Mouse (Mus musculus) urinary bladder, postnatal 25 days (tissue): ENCODE results near the gene Timm17a.

Source experiments
- DNase-seq: peaks from one replicate; pipeline ENCODE4 v3.0.0; 2022; ENCODE audit warnings: low spot score

The Timm17a gene

GRCm38 (mm10) chr1:135313284-135314031 lies at the start of gene Timm17a:
Timm17a (minus strand) TSS chr1:135313778.
- peak; percentile 82 for DNase-seq

- no peak for DNase-seq
Measured at GRCm38 (mm10) chr1:135362115-135362514, 48.5 kb upstream of the Timm17a start.

- DNase-seq: no peak
Measured at GRCm38 (mm10) chr1:135361491-135361890, 47.9 kb upstream of the Timm17a start.

- no peak for DNase-seq
Measured at GRCm38 (mm10) chr1:135359071-135359470, 45.5 kb upstream of the Timm17a start.

GRCm38 (mm10) chr1:135351953-135352352 lies 38.4 kb upstream of the Timm17a start:
- DNase-seq: no peak

GRCm38 (mm10) chr1:135347498-135348169 lies 34.1 kb upstream of the Timm17a start:
- no peak for DNase-seq

- no peak for DNase-seq
Measured at GRCm38 (mm10) chr1:135346891-135347290, 33.3 kb upstream of the Timm17a start.

DNA sequence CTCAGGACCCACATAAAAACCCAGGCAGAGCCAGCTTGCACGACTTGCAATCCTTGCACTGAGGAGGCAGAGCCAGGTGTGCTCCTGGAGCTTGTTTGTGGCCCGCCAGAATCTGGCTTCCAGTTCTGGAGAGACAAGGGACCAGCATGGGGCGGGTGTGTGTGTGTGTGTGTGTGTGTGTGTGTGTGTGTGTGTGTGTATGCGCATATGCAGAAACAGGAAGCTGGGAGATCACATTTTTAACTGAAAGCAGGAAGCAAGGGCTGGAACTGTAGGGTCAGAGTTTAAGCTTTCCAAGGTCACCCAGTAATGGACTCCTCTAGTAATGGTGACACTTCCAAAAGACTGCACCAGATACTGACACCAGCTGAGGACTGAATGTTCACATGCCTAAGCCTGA lies 30.4 kb upstream of the Timm17a start:
- DNase-seq: no peak

DNA sequence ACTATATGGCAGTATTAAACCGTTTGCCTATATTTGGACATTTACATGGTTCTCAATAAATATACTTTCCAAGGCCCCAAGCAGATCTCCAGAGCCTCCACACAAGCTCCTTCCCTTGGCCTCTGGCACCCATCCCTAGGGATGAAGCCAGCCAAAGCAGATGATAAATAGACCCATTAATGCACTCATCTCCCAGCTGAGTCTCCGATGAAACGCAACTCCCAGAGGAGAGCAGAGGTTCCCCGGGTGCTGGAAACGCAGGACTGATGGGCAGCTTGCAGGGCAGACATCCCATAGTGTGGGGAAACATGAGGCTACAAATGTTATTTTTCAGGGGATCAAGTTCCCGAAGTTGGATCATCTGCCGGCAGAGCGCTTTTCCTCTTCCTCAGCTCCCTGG lies 28.4 kb upstream of the Timm17a start:
- no peak for DNase-seq

DNA sequence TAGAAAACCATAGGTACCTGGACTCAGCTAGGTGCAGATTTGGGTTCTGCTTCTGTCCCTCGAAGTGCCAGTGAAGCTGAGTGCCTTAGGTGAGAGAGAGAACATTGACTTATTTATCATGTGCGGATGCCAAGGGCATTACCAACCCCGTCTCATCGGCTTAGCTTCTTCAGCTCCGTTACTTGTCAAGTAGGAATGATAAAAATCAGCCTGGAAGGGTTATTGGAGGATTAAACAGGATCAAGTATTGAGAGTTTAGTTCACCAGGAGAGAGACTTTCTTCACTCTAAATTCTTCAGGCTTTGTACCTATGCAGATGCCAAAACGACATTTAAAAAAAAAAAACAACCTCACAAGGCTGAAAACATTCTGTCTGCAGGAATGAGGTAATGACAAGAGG lies 17.0 kb upstream of the Timm17a start:
- no peak for DNase-seq

GRCm38 (mm10) chr1:135328368-135328767 lies 14.8 kb upstream of the Timm17a start:
- DNase-seq: no peak

GRCm38 (mm10) chr1:135325934-135326333 lies 12.4 kb upstream of the Timm17a start:
- no peak for DNase-seq

DNA sequence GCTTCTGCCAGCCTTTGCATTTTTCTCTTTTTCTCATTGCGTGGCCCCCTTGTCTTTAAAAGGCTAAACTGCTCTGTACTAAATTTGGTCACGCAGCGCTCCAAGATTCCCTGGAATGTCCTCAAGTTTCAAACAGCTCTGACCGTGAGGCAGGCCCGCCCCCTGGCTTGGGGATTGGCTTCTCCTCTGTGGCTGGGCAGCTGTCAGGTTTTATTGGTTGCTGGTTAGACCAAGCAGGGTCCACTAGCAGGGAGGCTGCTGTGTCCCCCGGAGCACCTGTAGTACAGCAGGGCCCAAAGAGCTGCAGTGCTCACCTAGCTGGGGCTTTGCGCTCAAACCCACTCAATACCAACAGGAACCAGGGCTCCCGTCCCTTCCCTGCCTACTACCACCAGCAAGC lies 11.0 kb upstream of the Timm17a start, which contains the start of gene Lmod1:
Gene Lmod1 (plus strand): TSS at position 237 of the 400 bp plus-strand sequence.
- no peak for DNase-seq

DNA sequence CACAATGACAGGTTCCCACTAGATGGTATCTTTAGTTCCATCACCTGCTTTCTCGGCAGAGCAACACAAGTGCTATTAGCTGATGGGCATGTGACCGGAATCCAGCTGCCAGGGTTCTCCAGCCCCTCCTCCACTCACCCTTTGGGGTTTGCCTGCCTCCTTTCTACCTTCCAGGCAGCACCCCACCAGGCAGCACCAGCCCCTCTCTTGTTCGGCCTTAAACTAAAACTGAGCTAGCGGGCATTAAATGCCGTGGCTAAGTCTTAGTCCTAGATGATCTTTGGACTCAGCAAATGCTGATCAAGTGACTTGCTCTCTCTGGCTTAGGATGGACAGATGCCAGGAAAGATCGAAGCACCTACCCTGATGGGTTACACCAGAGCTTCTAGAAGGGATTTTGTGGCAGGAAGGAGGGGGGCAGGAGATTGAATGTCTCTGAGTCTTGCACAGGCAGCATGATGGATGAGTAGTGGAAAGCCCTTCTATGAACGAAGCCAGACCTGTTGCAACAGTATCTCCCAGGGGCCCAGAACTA lies 9.9 kb upstream of the Timm17a start:
- DNase-seq: no peak

GRCm38 (mm10) chr1:135312201-135312600 lies 1.4 kb downstream of the Timm17a start:
- DNase-seq: no peak

DNA sequence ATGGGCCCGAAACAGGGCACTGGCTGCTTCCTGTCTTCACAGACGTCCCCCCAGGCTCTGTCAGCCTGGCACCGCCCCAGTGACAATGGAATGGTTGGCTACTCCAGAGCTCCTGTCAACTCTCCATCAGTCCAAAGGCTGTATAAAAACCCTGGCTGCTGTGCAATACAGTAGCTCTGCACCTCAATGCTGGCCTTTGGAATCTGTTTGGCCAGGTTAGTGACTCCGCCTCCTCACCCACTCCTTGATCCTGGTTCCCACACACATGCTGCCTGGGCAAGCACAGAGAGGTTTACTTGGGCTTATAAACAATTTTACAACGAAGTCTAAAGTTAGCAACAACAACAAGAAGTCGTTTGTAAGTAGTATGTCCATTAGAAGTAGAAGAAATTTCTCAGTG lies 2.2 kb downstream of the Timm17a start:
- DNase-seq: no peak

DNA sequence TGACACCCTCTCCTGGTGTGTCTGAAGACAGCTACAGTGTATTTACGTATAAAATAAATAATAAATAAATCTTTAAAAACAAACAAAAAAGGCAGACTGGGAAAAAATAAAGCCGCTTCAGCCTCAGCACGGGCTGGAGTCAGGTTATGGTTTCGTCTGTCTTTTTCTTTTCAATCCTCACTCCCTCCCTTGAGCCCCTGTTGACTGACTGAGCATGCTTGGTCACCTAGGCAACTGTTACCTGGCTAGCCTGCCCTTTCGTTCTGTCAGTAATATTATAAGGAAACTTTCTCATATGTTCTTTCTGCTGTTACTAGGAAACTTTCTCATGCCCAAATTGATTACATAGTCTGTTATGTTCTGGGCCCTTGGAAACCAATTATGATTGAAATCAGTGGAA lies 22.7 kb downstream of the Timm17a start:
- DNase-seq: no peak

DNA sequence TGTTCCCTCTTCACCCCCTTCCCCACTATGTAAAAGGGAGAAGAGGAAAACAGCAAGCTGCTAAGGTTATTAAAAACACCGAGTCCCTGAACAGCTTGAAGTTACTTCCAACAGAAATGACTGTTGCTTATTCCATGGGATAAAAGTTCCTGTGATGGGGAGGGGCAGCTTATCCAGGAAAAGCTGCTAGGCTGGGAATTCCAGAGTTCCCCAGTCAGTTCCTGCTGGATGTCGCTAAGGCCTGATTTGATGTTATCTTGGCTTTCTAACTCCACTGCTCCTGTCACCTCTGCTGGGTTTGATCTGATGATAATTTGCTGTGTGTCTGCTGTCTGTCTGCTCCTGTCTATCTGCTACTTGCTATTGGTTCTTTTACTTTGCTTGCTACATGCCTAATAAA lies 27.3 kb downstream of the Timm17a start:
- DNase-seq: no peak

DNA sequence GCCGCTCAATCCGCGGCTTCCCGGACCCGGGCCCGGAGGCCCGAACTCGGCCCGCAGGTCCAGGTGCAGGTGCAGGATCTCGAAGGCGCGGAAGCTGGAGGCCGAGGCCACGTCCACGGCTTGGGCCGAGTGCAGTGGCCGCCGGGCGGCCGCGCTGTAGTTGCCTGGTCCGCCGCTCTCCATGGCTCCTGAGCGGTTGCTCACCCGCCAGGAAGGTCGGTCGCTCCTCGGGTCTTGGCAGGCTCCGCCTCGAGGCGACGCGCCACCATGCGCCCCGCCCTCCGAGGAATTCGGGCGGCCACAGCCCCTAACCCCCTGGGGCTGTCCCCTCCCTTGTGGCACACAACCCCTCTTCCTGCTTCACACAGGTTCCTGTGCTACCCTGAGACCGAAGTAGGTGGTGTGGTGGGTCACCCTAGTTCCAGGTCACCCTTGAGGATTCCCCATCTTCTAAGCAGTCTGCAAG lies 29.7 kb downstream of the Timm17a start, which contains the start of gene Rnpep:
Gene Rnpep (minus strand): TSS at position 259 of the 466 bp plus-strand sequence.
- peak; percentile 61 for DNase-seq

DNA sequence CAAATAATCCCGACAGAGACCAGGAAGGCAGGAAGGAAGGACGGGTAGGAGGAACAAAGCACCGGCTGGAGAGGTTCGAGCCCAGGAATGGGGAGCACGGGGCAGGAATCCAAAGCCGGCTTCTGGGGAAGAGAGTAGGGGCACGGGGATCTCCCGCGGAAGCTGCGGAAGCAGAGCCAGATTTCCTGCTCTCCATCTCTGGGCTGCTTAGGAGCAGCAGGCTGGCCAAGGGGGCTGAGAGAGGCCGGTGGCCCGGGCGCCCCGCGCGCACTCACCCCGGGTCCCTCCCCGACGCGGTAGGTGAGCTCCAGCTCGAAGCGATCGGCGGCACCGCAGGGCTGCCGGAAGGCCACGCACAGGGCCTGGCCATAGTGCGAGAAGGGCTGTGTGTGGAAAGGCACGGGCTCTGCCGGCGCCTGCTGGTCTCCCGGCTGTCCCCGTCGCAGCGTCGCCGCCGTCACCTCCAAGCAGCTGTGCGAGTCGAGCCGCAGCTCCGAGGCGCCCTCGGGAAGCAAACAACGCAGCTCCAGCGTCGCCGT lies 30.2 kb downstream of the Timm17a start:
- peak; percentile 32 for DNase-seq

DNA sequence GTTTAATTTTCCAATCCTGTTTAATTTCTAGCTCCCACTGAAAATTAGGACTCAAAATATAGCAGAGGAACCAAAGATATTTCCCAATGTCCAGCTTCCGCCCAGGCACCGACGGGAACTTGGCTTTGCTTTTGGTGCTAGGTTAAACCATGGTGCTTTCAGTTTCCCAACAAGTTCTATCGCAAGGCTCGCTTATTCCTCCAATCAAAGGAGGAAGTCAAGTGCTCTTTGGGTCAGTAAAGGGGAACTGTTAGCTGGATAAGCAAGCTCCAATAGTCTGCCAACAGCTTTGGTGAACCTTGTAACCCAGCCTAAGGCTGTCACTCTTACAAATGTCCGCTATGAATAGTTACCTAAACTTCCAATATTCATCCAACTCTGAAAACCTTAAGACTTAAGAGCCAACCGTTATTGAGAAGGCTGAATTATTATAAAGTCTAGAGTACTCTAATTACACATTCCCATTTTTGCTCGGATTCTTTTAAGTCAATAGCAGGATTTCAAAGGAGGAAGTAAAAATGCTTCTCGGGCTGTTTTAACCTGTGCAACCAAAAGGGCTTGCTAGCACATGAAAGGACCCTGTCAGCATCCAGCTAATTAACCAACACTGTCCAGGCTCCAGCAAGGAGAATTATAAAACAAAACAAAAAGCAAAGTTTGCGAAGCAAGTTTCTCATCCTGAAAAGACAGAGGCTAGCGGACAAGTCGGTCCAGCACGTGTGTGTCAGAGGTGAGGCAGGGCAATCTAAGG lies 30.9 kb downstream of the Timm17a start:
- no peak for DNase-seq

DNA sequence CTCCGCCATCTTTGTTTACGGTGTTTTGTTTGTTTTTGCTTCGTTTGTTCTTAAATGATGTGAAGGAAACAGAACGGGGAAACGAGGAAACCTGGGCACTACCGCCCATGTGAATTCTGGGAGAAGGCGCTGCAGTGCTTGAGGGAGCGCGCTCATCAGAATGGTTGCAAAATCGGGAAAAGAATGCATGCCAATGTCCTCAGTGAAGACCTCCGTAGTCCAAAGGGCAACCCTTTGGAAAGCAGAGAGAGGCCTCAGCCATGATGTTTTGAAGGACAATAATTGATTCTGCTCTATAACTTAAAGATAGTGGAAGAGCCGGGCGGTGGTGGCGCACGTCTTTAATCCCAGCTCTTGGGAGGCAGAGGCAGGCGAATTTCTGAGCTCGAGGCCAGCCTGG lies 31.7 kb downstream of the Timm17a start:
- DNase-seq: no peak
